Mouse (Mus musculus) kidney, embryonic 15.5 days (tissue): ENCODE data around the gene Espl1. TPM values are rescaled to one million over a fixed set of nuclear protein-coding genes. Genes with fewer than 3 reads are reported as not detected.
A peak's percentile ranks its signal among the peaks of the same experiment; 100 is the strongest.
"Not testable (repeated sequence)": the region's sequence is repeated elsewhere in the genome, so short reads cannot be mapped to it uniquely, and the experiment has no call there.

Experiments
- ATAC-seq: fragments of 200-750 bp; cut with Nextera tagmentation; replicated peaks from 2 replicates; pipeline ENCODE4 v1.8.0; 2017; ENCODE audit warnings: moderate TSS enrichment; ENCODE audit not compliant: low FRiP score
- H3K27ac ChIP-seq: fragments of 300-500 bp; sonication (generic); 2 replicates; pipeline ENCODE4 v1.5.1; 2015; ENCODE audit warnings: mild to moderate bottlenecking, inconsistent platforms
- H3K27me3 ChIP-seq: fragments of 300-500 bp; sonication (generic); 2 replicates; pipeline ENCODE4 v1.6.1; 2015; ENCODE audit warnings: inconsistent platforms
- H3K36me3 ChIP-seq: fragments of 300-500 bp; sonication (generic); 2 replicates; pipeline ENCODE4 v1.6.1; 2015; ENCODE audit warnings: inconsistent platforms
- H3K4me1 ChIP-seq: fragments of 300-500 bp; sonication (generic); 2 replicates; pipeline ENCODE4 v1.6.1; 2015; ENCODE audit warnings: inconsistent platforms
- H3K4me2 ChIP-seq: fragments of 300-500 bp; sonication (generic); 2 replicates; pipeline ENCODE4 v1.6.1; 2015; ENCODE audit warnings: moderate library complexity, mild to moderate bottlenecking, inconsistent platforms
- H3K4me3 ChIP-seq: fragments of 300-500 bp; sonication (generic); replicated peaks from 2 replicates; pipeline ENCODE4 v1.5.1; 2015; ENCODE audit warnings: mild to moderate bottlenecking, inconsistent platforms
- H3K9ac ChIP-seq: fragments of 300-500 bp; sonication (generic); 2 replicates; pipeline ENCODE4 v1.6.1; 2015; ENCODE audit warnings: mild to moderate bottlenecking, inconsistent platforms
- H3K9me3 ChIP-seq: fragments of 300-500 bp; sonication (generic); replicated peaks from 2 replicates; pipeline ENCODE4 v1.6.1; 2016; ENCODE audit warnings: inconsistent platforms
- WGBS: fragments of 180-500 bp; shearing (Covaris S2); methylation state at CpG from one replicate; pipeline ENCODE4 v1.1.7; 2015; ENCODE audit warnings: mixed read lengths; 5-methylcytosine and 5-hydroxymethylcytosine counted together
- polyA plus RNA-seq: library from polyadenylated mRNA; unstranded; fragments of >200 nt; fragmentation: Nextera tagmentation; extraction: Ambion mirVana; gene quantifications from 2 replicates; pipeline ENCODE4 v1.2.1, GENCODE M21; 2015

The Espl1 gene
- polyA plus RNA-seq, 1 experiment from 2014 or later, result 31.0 TPM

- 86% methylated on average over 8 of the region's 8 CpGs for WGBS
- Histone ChIP-seq H3K27me3 (no peaks in the 10 kb centered on the region), H3K9me3 (no peaks in the 10 kb centered on the region), H3K9ac (no peak overlapping the region), H3K4me1 (no peaks in the 10 kb centered on the region), H3K4me2 (no peak overlapping the region), H3K27ac (no peak overlapping the region), H3K36me3 (peaks cover 93% of the 10 kb centered on the region), H3K4me3 (no peak overlapping the region)
- no peak for ATAC-seq
Measured at GRCm38 (mm10) chr15:102315292-102315691, 19.2 kb downstream of the Espl1 start.

GRCm38 (mm10) chr15:102316263-102316662 lies 20.2 kb downstream of the Espl1 start:
- WGBS, result 88% methylated on average over 6 of the region's 6 CpGs
- ATAC-seq, result no peak
- no peaks in the 10 kb centered on the region for H3K4me1 ChIP-seq
- H3K36me3 ChIP-seq, result peaks cover 95% of the 10 kb centered on the region
- no peak overlapping the region for H3K4me3 ChIP-seq
- no peak overlapping the region for H3K4me2 ChIP-seq
- no peaks in the 10 kb centered on the region for H3K9me3 ChIP-seq
- no peaks in the 10 kb centered on the region for H3K27me3 ChIP-seq
- H3K27ac ChIP-seq, result no peak overlapping the region
- no peak overlapping the region for H3K9ac ChIP-seq

- ATAC-seq, result no peak
- Histone ChIP-seq H3K9me3 (no peaks in the 10 kb centered on the region), H3K27ac (no peak overlapping the region), H3K4me1 (peaks cover 15% of the 10 kb centered on the region), H3K4me2 (peak overlapping the region; percentile 61), H3K4me3 (peak overlapping the region; percentile 89), H3K9ac (no peak overlapping the region), H3K36me3 (peaks cover 69% of the 10 kb centered on the region), H3K27me3 (no peaks in the 10 kb centered on the region)
- WGBS, result 79% methylated on average over 12 of the region's 12 CpGs
Measured at GRCm38 (mm10) chr15:102324654-102325473, 28.8 kb downstream of the Espl1 start.

- Histone ChIP-seq H3K36me3 (peaks cover 69% of the 10 kb centered on the region), H3K9me3 (no peaks in the 10 kb centered on the region), H3K9ac (peak within 1 kb of the TSS; percentile 83), H3K4me2 (peak within 1 kb of the TSS; percentile 61), H3K27ac (peak within 1 kb of the TSS; percentile 86), H3K27me3 (no peaks in the 10 kb centered on the region), H3K4me1 (peaks cover 20% of the 10 kb centered on the region), H3K4me3 (peak within 1 kb of the TSS; percentile 89)
- ATAC-seq, result peak; percentile 92
- WGBS, result under 1% methylated on average over 40 of the region's 40 CpGs
Measured at GRCm38 (mm10) chr15:102326022-102326576, 30.0 kb downstream of the Espl1 start, which contains the start of gene Pfdn5. Pfdn5 (plus strand) TSS chr15:102326116.

- H3K4me3 ChIP-seq, result peak overlapping the region; percentile 89
- H3K9me3 ChIP-seq, result no peaks in the 10 kb centered on the region
- no peak overlapping the region for H3K27ac ChIP-seq
- peak overlapping the region; percentile 83 for H3K9ac ChIP-seq
- 56% methylated on average over 8 of the region's 8 CpGs for WGBS
- no peaks in the 10 kb centered on the region for H3K27me3 ChIP-seq
- peak overlapping the region; percentile 61 for H3K4me2 ChIP-seq
- no peak for ATAC-seq
- peaks cover 24% of the 10 kb centered on the region for H3K4me1 ChIP-seq
- peaks cover 63% of the 10 kb centered on the region for H3K36me3 ChIP-seq
Measured at GRCm38 (mm10) chr15:102326892-102327291, 30.8 kb downstream of the Espl1 start.

- Histone ChIP-seq H3K27me3 (no peaks in the 10 kb centered on the region), H3K4me1 (peaks cover 36% of the 10 kb centered on the region), H3K9ac (peak within 1 kb of the TSS; percentile 77), H3K36me3 (peaks cover 77% of the 10 kb centered on the region), H3K4me3 (peak within 1 kb of the TSS; percentile 91), H3K4me2 (peak within 1 kb of the TSS; percentile 86), H3K9me3 (no peaks in the 10 kb centered on the region), H3K27ac (peak within 1 kb of the TSS; percentile 91)
- peak; percentile 92 for ATAC-seq
- WGBS, result under 1% methylated on average over 30 of the region's 30 CpGs
Measured at GRCm38 (mm10) chr15:102331610-102332015, 35.5 kb downstream of the Espl1 start, which contains the start of gene Myg1. Myg1 (plus strand) TSS chr15:102331709.

GRCm38 (mm10) chr15:102335254-102335653 lies 39.2 kb downstream of the Espl1 start:
- peaks cover 87% of the 10 kb centered on the region for H3K36me3 ChIP-seq

GRCm38 (mm10) chr15:102335925-102336324 lies 39.9 kb downstream of the Espl1 start:
- WGBS, result 93% methylated on average over 5 of the region's 5 CpGs
- H3K9me3 ChIP-seq, H3K9ac ChIP-seq, H3K27ac ChIP-seq, H3K4me3 ChIP-seq, ATAC-seq, H3K4me2 ChIP-seq, H3K27me3 ChIP-seq: not testable (repeated sequence)
- H3K4me1 ChIP-seq, result peaks cover 22% of the 10 kb centered on the region
- H3K36me3 ChIP-seq, result peaks cover 85% of the 10 kb centered on the region

More at GRCm38 (mm10) chr15:102335254-102335653, 39.2 kb downstream of the Espl1 start:
- H3K9ac ChIP-seq, result no peak overlapping the region
- no peak overlapping the region for H3K4me3 ChIP-seq
- H3K27me3 ChIP-seq, result no peaks in the 10 kb centered on the region
- WGBS, result 83% methylated on average over 8 of the region's 8 CpGs
- no peak overlapping the region for H3K4me2 ChIP-seq
- ATAC-seq, result no peak
- no peaks in the 10 kb centered on the region for H3K9me3 ChIP-seq
- no peak overlapping the region for H3K27ac ChIP-seq
- peaks cover 25% of the 10 kb centered on the region for H3K4me1 ChIP-seq

- H3K4me3 ChIP-seq, result no peak overlapping the region
- H3K9ac ChIP-seq, result no peak overlapping the region
- H3K4me2 ChIP-seq, result no peak overlapping the region
- ATAC-seq, result no peak
- peaks cover 15% of the 10 kb centered on the region for H3K4me1 ChIP-seq
- H3K9me3 ChIP-seq, result no peaks in the 10 kb centered on the region
- H3K36me3 ChIP-seq, result peaks cover 89% of the 10 kb centered on the region
- H3K27ac ChIP-seq, result no peak overlapping the region
- 80% methylated on average over 4 of the region's 4 CpGs for WGBS
- H3K27me3 ChIP-seq, result no peaks in the 10 kb centered on the region
Measured at GRCm38 (mm10) chr15:102336946-102337345, 40.9 kb downstream of the Espl1 start.

GRCm38 (mm10) chr15:102339612-102340011 lies 43.5 kb downstream of the Espl1 start:
- ATAC-seq, result no peak

GRCm38 (mm10) chr15:102341580-102341979 lies 45.5 kb downstream of the Espl1 start:
- Histone ChIP-seq H3K27ac (no peak overlapping the region), H3K4me1 (no peaks in the 10 kb centered on the region), H3K4me2 (no peak overlapping the region), H3K27me3 (no peaks in the 10 kb centered on the region), H3K4me3 (no peak overlapping the region), H3K9ac (no peak overlapping the region), H3K36me3 (peaks cover 94% of the 10 kb centered on the region), H3K9me3 (no peaks in the 10 kb centered on the region)
- WGBS, result 19% methylated on average over 1 of the region's 1 CpGs
- no peak for ATAC-seq

More at GRCm38 (mm10) chr15:102339612-102340011, 43.5 kb downstream of the Espl1 start:
- Histone ChIP-seq H3K4me3 (no peak overlapping the region), H3K36me3 (peaks cover 94% of the 10 kb centered on the region), H3K27me3 (no peaks in the 10 kb centered on the region), H3K4me1 (no peaks in the 10 kb centered on the region), H3K27ac (no peak overlapping the region), H3K9ac (no peak overlapping the region), H3K9me3 (no peaks in the 10 kb centered on the region), H3K4me2 (no peak overlapping the region)
- 66% methylated on average over 5 of the region's 5 CpGs for WGBS

- Histone ChIP-seq H3K4me3 (no peak overlapping the region), H3K36me3 (peaks cover 79% of the 10 kb centered on the region), H3K27me3 (no peaks in the 10 kb centered on the region), H3K27ac (no peak overlapping the region), H3K4me2 (no peak overlapping the region), H3K4me1 (0 out of 2 replicates have a peak, but pooled peaks cover under 1% of the 10 kb centered on the region), H3K9ac (no peak overlapping the region), H3K9me3 (no peaks in the 10 kb centered on the region)
- 94% methylated on average over 3 of the region's 3 CpGs for WGBS
- ATAC-seq, result no peak
Measured at GRCm38 (mm10) chr15:102344490-102344889, 48.4 kb downstream of the Espl1 start.
